Mouse (Mus musculus): ENCODE results near the gene Cadps.

Cadps gene

DNA sequence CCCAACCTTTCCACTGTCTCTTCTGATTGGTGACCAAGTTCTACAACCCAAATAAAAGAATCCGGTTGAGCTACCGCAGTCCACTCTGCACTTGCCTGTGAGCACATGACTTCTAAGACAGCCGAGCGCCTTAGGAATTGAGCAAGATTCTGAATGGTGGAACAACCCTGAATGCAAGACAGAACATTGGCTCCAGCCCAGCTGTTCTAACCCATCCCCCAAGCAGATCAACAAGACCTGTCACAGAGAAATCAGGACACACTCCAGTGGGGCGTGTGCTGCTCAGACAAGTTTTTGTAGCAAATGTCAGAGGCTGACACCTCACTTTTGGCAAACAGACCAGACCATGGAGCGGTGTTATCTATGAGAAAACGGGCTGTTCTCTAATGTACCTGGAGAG is 431.7 kb downstream of the Cadps start:
- DNase-seq (ENCODE audit: low read depth, low spot score) = no peak

DNA sequence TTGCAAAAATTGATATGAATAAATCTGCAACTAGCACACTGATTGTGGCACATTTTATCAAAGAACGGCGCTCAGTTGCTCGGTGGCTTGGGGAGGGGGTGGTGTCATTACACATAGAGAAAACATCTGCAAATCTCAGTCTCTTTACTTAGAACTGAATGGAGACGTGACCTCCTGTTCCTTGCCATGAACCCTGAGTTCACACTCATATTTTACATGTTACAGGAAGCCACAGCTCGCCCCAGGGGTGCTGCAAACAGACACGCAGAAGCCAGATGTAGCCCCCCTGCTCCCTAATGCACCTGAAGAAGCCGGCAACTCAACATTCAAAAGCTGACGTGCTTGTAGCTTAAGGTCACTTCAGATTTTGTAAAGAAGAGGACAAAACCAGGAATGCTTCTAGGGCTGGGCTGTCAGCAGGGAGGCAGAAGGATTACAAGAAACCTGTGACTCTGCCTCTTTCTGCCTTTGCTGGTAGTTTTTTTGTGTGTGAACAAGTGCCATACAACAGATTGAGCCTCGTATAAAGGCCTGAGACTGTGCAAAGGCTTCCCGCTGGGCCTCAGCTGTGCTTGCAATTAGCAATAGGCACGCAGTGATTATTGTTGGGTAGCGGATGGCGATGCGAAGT is 434.0 kb downstream of the Cadps start:
- no peak for DNase-seq (ENCODE audit: low read depth, low spot score)

DNA sequence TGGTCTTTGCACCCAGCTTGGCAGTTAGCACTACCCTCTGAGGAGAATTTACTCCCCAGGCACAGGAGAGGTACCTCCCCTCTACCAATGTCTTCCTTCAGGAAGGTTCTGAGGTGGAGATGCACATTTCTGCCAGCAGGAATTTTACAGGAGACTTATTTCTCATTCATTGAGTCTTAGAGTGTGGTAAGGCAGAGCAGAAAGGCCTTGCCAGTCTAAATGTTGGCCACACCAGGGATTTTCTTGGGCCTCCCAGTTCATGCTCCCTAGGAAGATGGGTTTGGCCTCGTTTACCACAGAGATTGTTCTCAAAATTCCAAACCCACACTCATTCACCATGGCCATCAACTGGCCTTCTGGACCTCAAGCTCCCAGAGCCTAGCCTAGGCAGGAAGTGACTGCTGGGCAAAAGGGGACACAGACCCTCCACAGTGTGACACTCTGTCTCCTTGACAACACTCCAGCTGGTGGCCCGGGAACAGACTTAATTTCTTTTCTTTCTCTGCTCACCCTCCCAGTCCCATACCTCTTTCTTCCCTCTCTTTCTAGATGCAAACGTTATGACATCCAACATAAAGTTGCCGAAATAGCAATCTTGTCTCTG is 434.6 kb downstream of the Cadps start:
- DNase-seq (ENCODE audit: low read depth, low spot score) = no peak

DNA sequence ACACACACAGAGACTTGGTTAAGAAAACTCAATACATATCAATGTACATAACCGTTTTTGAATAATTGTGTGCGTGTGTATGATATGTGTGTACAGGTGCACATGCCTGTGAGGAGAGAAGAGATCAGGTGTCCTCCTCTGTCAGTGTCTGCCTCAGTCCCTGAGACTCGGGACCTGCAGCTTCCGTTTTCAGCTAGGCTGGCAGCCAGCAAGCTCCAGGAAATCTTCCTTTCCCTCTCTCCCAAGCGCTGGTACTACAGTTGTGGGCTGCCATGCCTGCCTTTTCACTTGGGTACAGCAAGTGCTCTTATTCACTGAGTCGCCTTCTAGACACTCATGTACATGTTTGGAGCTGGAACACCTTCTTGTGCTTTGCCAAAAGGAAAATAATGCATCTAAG is 435.7 kb downstream of the Cadps start:
- DNase-seq (ENCODE audit: low read depth, low spot score) = no peak

DNA sequence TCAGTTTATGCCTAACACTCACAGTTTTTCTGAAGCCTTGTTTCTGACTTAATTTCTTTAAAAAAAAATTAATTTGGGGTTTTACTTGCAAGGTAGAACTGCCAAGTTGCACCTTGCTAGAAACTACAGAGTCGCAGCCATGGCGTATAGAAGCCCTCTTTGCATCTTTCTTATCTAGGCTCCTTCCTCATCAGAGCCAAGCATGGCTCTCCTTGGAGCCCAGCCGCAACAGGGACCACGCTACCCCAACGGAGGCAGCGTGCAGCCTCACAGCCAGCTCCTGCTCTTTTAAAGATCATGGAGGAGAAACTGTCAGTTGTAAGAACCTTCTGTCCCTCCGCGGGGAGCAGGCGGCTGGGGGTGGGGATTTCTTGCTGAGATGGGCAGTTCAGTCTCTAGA is 445.0 kb downstream of the Cadps start:
- no peak for DNase-seq (ENCODE audit: low read depth, low spot score)

DNA sequence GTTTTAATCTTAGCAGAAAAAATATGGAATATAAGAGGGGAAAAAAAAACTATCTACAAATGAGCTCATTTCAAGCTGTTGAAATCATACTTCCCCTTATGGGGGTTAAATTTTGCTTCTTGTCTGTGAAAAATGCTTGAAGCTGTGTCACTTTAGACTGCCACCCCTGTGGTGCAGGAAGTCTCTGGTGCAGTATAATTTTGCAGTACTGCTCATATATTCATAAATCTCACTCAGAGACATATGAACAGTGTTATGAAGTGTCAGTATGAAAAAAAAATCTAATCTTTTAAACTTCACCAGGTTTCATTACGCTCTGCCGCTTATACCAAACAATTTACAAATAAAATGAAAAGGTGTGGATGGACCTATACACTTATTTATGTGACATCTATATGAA is 445.6 kb downstream of the Cadps start:
- no peak for DNase-seq (ENCODE audit: low read depth, low spot score)

DNA sequence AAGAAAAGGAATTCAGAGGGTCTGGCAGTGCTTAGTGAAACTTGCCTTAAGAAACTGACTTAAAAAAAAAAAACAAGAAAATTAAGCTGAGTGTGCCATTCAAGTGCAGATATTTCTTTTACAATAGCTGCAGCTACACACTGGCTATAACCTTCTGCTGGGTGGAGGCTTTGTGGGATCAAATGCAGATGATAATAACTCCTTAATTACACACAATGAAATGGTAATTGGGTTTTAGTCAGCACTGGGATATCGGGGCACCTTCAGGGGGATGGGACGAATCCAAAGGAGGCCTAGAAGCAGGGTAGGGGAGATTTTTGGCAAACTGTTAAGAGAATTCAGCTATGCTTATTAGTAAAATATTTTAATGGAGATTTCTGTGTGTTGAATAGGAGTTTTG is 447.4 kb downstream of the Cadps start:
- DNase-seq (ENCODE audit: low read depth, low spot score) = no peak

DNA sequence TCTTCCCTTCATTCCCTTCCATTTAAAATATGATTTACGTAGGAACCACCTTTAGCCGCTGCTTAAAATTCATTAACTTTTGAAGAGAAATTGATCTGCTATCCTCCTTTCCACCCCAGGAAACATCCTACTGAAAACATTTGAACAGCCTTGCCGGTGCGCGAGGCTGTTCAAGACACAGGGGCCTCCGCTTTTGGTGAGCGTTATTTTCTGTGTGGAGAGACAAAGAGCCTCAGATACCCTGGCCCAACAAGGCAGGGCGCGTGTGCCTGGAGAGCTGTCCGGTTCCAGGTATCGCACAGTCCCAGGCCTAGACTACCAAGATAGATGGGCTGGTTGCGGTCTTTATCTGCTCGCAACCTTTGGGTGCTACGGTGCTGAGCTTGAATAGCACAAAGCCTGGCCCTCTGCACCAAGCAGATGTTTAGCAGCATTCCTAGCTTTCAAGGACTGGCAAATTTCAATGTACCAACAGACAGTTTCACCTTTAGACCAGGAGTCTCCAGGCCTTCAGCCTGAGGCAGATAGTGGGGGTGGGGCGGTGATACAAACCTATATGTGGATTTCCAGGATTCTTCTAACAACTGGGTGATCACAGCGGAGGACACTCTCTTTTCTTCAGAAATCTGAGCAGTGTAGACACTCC is 472.5 kb downstream of the Cadps start:
- no peak for DNase-seq (ENCODE audit: low read depth, low spot score)

DNA sequence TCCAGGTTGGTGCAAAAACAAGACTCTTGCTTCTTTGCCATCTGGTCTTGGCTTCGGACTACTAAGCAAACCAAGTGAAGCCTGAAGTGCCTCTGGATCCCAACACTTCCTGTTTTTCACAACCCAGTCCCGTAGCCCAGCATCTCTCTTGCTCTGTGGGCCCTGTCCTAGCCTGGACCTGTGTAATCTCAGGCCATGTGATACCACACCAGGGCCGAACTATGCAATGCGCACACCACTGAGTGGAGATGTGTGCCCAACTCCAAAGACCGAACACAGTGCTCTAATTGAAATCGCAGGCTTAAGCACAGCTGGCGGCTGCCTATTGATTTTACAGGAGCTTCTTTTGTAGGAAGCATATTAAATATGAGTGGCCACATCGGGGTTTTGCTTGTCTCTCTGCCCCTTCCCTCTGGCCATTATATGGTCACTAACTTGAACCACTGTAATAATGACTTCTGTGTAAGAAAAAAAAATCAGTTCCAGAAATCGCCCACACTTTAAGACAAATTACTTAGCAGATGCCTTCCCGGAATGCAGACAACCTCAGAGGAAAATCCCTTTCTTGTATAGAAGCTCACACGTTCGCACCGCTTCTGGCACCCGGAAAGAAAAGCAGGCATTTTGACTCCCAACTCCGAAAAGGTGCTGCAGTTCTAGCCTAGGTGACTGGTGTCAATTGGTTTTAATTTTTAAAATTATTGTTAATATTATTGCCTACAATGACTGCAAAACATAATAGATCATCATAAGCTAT is 473.4 kb downstream of the Cadps start:
- no peak for DNase-seq (ENCODE audit: low read depth, low spot score)

DNA sequence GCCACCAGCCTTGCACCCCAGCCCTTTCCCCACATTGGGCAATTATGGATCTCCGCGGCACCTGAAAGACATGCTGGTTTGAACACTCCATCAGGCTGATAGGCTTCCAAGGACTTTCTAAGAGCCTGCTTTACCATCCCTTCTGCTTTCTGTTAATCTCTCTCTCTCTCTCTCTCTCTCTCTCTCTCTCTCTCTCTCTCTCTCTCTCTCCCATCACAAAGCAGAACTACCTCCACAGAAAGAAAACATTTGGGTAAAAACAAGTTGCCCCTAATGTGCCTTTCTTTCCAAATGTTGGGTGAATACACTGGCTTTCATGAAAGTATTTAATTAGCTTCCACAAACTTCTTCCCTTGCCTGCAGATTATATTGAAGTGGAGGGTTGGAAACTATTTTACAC is 474.8 kb downstream of the Cadps start, which contains the start of gene Fezf2:
Gene Fezf2 (minus strand): TSS at position 101 of the 400 bp plus-strand sequence.
- DNase-seq (ENCODE audit: low read depth, low spot score) = no peak

DNA sequence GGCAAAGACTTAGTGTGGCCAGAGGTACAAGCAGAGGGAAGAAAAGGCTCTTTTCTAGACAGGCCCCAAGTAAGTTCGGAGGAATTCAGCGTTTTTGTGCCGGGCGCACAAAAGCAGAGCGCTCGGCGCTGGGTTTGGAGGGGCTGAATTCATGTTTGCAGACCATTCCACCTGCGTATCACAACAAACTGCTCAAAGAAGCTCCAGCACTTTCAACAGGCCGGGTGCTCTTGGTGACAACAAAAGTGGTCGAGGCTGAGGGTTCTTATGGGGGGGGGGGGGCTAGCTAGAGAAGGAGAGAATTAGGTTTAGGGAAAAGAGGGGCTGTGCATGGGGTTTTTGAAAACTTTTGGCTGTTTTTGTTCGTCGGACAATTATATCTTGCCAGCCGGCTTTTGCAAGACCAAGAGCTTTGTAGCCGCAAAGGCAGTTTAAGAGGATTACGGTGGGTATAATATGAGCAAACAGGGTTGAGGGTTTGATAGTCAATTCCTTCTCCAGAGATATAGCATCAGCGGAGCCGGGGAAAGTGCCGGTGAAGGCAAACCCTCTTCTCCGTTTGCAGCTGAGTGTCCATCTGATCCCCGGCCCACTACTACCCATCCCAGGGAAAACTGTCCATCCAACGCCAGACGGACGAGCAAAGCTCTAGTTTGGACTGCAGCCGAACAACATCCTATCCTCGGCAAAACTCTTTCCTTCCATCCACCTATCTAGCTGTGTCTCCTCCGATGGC is 475.8 kb downstream of the Cadps start:
- DNase-seq (ENCODE audit: low read depth, low spot score) = no peak

DNA sequence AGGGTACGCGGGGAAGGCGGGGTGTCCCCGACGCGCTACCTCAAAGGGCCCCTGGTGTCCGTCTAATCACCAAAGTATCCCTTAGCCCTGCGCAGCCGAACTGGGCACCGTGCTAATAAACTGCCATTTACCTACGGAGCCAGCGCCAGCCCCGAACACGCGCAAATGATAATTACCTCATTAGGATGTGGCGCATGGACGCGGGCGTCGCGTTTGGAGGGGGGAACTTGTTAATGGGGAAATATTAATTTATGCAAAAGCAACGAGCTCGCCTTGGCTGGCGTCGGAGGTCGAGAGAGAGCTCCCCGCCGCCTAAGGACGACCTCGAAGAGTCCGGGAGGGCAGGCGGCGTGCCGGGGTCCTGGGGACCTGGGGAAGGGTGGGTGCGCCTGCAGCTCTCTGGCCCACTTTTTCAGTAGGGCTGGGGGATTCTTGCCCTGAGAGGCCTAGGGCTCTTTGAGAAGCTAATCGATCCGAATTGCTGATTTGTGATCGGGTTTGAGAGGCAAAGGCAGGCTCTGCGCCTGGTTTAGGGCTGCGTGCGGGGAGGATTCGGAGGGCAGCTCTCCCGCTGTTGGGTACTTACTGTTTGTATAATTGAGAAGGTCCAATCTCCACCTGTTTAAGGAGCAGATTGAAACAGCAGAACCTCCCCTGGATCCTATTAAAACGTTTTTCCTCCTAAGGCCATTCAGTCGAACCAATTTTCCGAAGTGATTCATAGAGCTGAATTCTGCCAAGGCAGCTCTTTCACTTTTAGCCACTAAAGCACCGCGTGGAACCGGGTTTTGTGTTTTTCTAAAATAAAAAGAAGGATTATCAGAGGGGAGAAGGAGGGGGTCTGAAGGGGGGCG is 476.6 kb downstream of the Cadps start:
- no peak for DNase-seq (ENCODE audit: low read depth, low spot score)

DNA sequence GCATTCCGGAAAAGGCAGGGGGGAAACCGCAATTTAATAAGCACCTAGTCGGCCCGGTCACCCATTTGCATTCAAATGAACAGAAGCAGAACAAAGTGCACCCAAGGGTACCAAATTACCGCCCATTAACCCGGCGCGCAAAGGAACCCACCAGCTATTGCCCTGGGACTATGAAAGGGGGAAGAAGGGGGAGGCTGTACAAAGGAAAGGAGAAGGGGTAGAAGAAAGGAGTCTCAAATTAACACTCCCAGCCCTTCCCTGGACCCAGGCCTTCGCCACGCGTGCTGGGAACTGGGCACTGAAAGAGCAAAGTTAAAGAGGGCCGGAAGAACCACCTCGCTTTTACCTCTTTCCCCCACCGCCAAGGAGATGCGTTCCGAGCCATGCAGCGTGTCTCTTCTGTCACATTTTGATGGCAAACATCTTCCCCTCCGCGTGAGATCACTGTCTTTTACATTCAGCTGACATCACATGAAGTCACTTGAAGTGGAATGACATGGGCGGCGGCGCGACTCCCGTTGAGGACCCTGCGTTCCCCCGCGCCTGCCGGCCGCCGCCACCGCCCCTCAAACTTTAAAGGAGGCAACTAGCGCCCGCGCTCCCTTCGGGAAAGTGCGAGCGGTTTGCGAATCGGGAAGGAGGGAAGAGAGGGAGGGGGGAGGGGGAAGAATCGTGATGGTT is 477.5 kb downstream of the Cadps start:
- no peak for DNase-seq (ENCODE audit: low read depth, low spot score)

DNA sequence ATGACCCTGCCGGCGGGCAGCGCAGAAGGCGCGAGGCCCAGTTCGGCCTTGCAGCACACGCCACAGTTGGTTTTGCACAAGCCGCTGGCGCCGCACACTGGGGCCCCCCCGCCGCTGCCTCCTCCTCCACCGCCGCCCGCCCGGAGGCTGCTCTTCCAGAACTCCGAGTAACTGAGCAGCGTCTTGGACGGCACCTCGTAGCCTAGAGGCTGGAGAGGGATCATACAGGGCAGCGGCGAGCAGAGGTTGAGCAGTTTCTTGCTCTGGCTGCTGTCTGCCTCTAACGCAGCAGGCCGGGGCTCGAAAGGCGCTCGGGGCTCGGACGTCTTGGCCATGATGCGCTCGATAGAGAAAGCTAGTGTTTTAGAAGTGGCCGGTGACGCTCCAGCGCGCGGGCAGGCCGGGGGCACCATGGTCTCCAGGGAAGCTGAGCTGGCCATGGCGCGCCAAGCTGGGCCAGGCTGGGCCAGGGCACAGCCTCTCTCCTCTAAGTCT is 478.1 kb downstream of the Cadps start:
- no peak for DNase-seq (ENCODE audit: low read depth, low spot score)

DNA sequence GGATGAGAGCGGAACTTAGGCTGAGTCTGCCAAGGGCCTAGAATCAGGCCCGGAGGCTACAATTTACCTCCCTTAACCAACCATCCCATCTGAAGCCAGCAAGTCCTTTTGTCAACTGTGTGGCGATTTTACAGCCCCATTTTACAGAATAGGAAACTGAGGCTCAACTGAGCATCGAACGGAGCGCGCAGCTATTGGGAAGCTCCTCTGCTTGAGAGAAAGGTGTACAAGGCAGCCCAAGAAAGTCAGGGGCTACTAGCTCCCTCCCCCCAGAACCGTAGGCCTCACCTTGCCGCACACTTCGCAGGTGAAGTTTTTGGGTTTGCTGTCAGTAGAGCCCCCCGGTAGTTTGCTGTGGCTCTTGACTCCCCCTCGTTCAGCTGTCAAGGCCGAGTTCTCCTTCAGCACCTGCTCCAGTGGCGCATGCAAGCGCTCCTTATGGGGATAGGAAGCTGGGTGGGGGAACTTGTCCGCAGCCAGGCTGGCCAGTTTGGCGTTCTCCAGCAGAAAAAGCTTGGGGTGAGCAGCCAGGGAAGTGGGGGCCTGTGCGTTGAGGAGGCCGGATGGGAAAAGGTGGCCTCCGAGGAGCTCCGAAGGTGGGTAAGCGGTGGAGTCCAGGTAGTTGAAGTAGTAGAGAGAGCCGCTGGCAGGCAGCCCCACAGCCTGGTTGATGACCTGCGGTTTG is 478.7 kb downstream of the Cadps start:
- no peak for DNase-seq (ENCODE audit: low read depth, low spot score)

DNA sequence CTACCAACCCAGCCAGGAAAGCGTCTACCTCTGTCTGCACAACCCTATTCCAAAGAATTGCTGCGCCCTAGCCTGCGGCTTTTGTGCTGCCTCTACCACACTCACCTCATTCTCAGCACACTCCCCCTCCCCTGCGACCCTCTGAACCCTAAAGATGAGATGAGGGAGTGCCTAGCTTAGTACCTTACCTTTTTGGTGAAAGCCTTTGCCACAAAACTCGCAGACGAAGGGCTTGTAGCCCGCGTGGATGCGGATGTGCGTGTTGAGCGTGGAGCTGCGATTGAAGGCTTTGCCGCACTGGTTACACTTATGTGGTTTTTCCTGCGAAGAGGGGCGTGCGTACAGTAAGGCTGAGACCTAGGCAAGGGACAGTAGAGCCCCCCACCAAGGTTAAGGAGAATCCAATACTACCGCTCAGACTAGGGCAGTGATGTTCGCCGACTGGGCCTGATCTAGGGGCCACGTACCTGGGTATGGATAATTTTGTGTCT is 479.4 kb downstream of the Cadps start:
- DNase-seq (ENCODE audit: low read depth, low spot score) = no peak

DNA sequence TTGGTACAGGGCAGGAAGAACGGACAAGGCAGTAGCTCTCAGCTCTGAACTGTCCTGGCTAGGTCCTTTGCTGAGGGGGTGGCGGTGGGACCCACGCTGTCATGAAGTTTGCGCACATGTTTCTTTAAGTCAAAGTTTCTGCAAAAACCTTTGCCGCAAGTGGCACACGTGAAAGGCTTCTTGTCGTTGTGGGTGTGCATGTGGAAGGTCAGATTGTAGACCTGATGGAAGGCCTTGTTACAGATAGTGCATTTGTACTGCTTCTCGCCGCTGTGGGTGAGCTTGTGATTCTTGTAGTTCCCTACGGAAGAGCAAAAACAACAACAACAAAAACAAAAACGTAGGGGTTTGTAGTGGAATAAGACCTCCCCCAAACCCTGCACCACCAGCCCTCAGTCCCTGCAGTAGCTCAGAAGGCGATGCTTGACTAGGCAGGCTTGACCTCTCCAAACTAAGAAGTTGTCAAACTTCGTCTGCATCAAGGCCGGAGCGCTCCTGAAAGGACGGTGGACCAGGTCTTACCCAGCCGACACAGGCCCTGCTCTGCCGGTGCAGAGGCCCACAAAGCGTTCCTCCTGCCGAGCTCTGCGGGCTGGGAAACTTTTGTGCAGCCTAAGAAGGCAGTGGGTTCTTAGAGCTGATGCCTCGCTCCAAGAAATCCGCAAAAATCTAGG is 480.3 kb downstream of the Cadps start:
- DNase-seq (ENCODE audit: low read depth, low spot score) = no peak

DNA sequence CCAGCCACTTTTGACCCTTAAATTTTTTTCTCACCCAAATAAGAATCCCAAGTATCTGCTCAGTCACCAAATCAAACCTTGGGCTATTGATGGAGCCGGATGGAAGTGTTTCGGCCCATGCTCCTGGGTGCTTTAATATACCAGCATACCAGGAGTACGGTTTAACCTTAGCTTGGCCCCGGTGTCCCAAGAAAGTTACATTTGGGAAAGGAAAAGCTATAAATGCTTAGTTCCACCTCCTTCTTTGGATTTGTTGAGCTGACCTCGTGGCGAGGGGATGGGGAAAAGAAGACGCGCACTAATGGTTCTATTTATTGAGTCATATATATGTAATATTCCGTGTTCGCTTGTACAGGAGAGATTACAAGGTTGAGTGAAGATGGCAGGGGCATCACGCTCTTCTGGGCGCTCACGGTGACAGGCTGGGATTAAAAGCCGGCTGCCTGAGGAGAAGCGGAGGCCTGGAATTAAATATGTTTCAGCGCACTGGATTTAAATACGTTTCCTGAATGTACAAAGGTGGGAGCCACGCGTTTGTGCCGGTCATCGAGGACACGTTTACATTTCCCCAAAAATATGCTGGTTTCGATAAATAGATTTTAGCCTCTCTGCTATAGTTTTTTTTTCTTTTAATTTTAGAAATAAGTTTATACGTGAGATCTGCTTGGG is 481.0 kb downstream of the Cadps start:
- no peak for DNase-seq (ENCODE audit: low read depth, low spot score)

All from retina, adult 2 months (tissue).